Mouse (Mus musculus) cortical plate, adult 2 months (tissue): ENCODE data around the gene Gorasp1. TPM values are rescaled to one million over a fixed set of nuclear protein-coding genes. Genes with fewer than 3 reads are reported as not detected.

Experiments
- H3K27ac ChIP-seq: fragments of 200-500 bp; 2 replicates; pipeline ENCODE4 v1.5.1; 2012; ENCODE audit warnings: low read length, control low read depth, inconsistent platforms; ENCODE audit not compliant: insufficient read depth
- H3K4me1 ChIP-seq: fragments of 200-500 bp; 2 replicates; pipeline ENCODE4 v1.6.1; 2011; ENCODE audit warnings: low read length; ENCODE audit not compliant: control insufficient read depth, insufficient read depth
- H3K4me3 ChIP-seq: fragments of 200-500 bp; 2 replicates; pipeline ENCODE4 v1.5.1; 2011; ENCODE audit warnings: mild to moderate bottlenecking, low read length, control low read depth; ENCODE audit not compliant: insufficient read depth
- CTCF ChIP-seq: fragments of 200-500 bp; IDR thresholded peaks from 2 replicates; pipeline ENCODE4 v1.5.1; 2011; ENCODE audit warnings: mild to moderate bottlenecking, control low read depth, low read length; ENCODE audit not compliant: insufficient read depth; ENCODE audit errors: extremely low read depth
- POLR2A ChIP-seq: fragments of 200-500 bp; IDR thresholded peaks from 2 replicates; pipeline ENCODE4 v1.6.1; 2011; ENCODE audit warnings: mild to moderate bottlenecking, low read length, control low read depth; ENCODE audit not compliant: insufficient read depth; ENCODE audit errors: extremely low read depth
- polyA plus RNA-seq: library from polyadenylated mRNA; depleted of rRNA; stranded (reverse); fragments of >200 nt; gene quantifications from 2 replicates; pipeline ENCODE4 v1.2.3, GENCODE M21; 2012

Gene Gorasp1
- polyA plus RNA-seq, 1 experiment, result 20.6 TPM

DNA sequence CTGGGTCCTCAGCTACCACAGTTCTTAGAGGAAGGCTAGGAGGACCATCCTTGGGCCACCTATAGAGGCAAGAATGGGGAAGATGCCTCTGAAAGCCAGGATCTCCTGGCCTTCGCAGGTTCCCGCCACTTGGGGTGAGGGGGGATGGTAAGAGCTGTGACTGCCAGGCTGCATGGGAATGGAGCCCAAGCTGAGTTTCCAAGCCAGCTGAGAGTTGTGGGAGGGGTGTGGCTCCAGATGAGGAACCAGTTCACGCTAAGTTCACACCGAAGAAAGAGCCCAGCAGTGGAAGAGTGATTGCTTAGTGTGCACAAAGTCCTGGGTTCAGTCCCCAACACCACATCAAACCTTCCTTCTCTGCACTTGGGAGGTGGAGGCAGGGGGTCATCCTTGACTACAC is 24.9 kb upstream of the Gorasp1 start:
- H3K27ac ChIP-seq, result no peak overlapping the region
- H3K4me1 ChIP-seq, result no peaks in the 10 kb centered on the region
- no peak overlapping the region for H3K4me3 ChIP-seq
- no peak for TF ChIP-seq CTCF
- TF ChIP-seq POLR2A, result no peak

DNA sequence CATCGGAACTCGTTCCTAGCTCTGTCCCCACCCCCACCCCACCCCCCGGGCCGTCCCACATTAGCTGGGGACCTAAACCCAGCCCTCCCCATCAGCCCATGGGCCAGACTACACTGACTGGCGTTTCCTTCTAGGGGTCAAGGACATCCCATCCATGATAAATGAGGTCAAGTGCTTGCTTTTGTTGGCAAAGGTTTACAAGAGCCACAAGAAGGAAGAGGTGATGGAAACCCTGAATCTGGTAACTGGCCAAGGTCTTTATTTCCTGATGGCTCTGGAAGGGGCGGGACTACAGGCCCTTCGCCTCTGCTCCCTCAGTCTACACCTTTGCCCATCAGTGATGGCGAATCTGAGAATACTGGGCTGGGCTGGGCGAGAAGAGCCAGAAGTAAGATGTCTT is 21.5 kb upstream of the Gorasp1 start:
- Histone ChIP-seq H3K4me3 (no peak overlapping the region), H3K4me1 (no peaks in the 10 kb centered on the region), H3K27ac (no peak overlapping the region)
- TF ChIP-seq CTCF, result no peak

DNA sequence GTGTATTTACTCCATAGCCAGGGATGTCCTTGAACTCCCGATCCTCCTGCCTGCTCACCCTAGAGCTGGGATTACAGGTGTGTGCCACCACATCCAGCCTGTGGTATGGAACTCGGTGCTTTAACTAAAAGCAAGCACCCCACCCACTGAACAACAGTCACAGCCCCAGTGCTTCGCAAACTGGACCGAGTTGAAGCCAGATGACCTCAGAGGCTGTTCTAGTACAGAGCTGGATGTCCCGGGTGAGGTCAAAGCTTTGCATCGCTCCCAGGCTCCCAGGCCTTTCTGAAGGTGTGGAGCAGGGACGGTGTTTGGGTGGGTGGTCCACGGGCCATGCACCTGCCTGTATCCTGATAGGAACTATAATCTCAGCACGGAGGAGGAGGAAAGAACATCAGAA is 14.0 kb upstream of the Gorasp1 start:
- no peak for TF ChIP-seq CTCF
- no peak for TF ChIP-seq POLR2A
- Histone ChIP-seq H3K4me1 (no peaks in the 10 kb centered on the region), H3K27ac (no peak overlapping the region), H3K4me3 (no peak overlapping the region)

GRCm38 (mm10) chr9:119950434-119950833 is 13.1 kb upstream of the Gorasp1 start:
- Histone ChIP-seq H3K27ac (no peak overlapping the region), H3K4me1 (no peaks in the 10 kb centered on the region), H3K4me3 (no peak overlapping the region)
- TF ChIP-seq POLR2A, result no peak
- TF ChIP-seq CTCF, result no peak

- Histone ChIP-seq H3K27ac (no peak overlapping the region), H3K4me1 (no peaks in the 10 kb centered on the region), H3K4me3 (no peak overlapping the region)
- TF ChIP-seq POLR2A (no peak), CTCF (no peak)
Measured at GRCm38 (mm10) chr9:119948804-119949203, 11.4 kb upstream of the Gorasp1 start.

DNA sequence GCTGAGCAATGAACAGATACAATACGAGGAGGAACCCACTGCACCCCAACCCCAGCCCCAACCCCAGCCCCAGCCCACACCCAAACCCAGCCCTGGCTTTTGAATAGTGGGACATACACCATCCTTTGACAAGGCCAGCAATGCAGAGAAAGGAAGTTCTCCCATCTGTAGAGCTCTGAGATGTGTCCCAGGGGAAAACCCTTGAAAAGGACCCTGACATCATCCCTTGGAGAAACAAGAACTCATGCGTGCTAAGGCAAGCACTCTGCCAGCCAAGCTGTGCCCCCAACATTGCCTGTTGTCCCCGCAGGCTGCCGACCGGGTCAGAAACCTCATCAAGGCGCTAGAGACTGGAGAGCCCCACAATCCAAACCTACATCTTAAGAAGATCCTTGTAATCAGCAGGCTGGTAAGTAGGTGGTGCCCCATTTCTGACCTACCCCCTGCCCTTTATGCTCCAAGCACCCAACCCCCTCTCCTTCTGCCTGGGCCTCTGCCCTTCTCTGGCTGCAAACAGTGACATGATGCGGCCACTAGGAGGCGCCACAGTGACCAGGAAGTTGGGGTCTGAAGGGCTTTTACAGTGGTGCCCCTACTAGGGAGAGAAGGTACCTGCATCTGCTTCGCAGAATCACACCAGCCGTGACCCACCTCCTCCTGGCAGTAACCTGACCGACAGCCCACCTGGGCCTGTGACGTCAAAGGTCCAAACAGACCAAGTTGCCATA is 8.0 kb upstream of the Gorasp1 start:
- Histone ChIP-seq H3K27ac (no peak overlapping the region), H3K4me3 (no peak overlapping the region), H3K4me1 (no peaks in the 10 kb centered on the region)
- TF ChIP-seq CTCF (0 out of 2 replicates have a peak, but pooled peaks have one; percentile 26), POLR2A (no peak)

DNA sequence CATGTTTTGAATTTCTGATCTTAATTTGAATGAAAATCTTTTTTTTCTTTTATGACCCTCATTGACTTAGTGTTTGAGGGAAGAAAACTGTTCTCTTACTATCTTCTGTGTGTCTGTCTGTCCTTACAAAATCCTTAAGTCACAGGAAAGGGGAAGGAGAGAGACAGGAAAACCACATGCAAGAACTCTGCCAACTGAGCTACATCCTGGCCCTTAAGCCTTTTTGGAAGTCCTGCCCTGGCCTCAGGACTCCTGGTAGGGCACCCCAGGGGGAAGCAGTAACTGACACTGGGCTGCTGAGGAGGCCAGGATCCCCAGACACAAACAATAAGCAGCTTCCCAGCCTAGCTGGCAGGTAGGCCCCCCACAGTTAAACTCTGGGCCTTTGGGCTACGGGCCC is 6.0 kb upstream of the Gorasp1 start:
- Histone ChIP-seq H3K27ac (no peak overlapping the region), H3K4me3 (no peak overlapping the region), H3K4me1 (no peaks in the 10 kb centered on the region)
- TF ChIP-seq CTCF (no peak), POLR2A (no peak)

GRCm38 (mm10) chr9:119941861-119942260 is 4.5 kb upstream of the Gorasp1 start:
- Histone ChIP-seq H3K27ac (no peak overlapping the region), H3K4me3 (no peak overlapping the region), H3K4me1 (no peaks in the 10 kb centered on the region)
- TF ChIP-seq CTCF (no peak), POLR2A (no peak)

DNA sequence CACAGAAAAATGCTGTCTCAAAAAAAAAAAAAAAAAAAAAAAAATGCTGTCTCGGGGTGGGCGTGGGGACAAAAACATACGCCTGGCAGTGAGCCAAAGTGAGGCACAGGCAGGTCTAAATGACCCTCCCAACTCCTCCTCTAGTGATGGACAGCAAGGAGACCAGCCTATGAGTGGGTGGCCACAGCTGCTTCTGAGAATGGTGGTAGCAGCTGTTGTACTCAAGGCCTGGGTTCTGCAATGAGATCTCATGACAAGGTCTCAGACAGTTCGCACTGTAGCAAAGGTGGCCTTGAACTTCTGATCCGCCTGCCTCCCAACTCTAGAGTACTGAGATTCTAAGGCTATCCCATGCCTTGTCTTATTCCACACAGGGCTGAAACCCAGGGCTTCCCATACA is 4.0 kb upstream of the Gorasp1 start:
- Histone ChIP-seq H3K27ac (no peak overlapping the region), H3K4me1 (no peaks in the 10 kb centered on the region), H3K4me3 (no peak overlapping the region)
- TF ChIP-seq POLR2A (no peak), CTCF (no peak)

GRCm38 (mm10) chr9:119939646-119940045 is 2.3 kb upstream of the Gorasp1 start:
- Histone ChIP-seq H3K4me3 (no peak overlapping the region), H3K27ac (no peak overlapping the region), H3K4me1 (no peaks in the 10 kb centered on the region)
- TF ChIP-seq POLR2A (no peak), CTCF (no peak)
